Mouse (Mus musculus) neural tube, embryonic 11.5 days (tissue): ENCODE measurements around the gene Hras. TPM values are rescaled to one million over a fixed set of nuclear protein-coding genes. Genes with fewer than 3 reads are reported as not detected.

ENCODE experiments used
- ATAC-seq: fragments of 200-750 bp; cut with Nextera tagmentation; 2 replicates; pipeline ENCODE4 v1.8.0; 2017; ENCODE audit warnings: moderate number of reproducible peaks, mild to moderate bottlenecking, moderate TSS enrichment, moderate library complexity; ENCODE audit not compliant: insufficient read depth, low FRiP score, low TSS enrichment
- DNase-seq: peaks from one replicate; pipeline ENCODE4 v3.0.0-alpha.2; 2015; ENCODE audit warnings: low spot score
- H3K27ac ChIP-seq: fragments of 300-500 bp; sonication (generic); 2 replicates; pipeline ENCODE4 v1.5.1; 2014; ENCODE audit warnings: low read depth, mild to moderate bottlenecking, low read length
- H3K27me3 ChIP-seq: fragments of 300-500 bp; sonication (generic); 2 replicates; pipeline ENCODE4 v1.6.1; 2014; ENCODE audit warnings: mild to moderate bottlenecking, low read length, mixed read lengths; ENCODE audit not compliant: control insufficient read depth, insufficient read depth
- H3K36me3 ChIP-seq: fragments of 300-500 bp; sonication (generic); 2 replicates; pipeline ENCODE4 v1.6.1; 2014; ENCODE audit warnings: mild to moderate bottlenecking, low read length, moderate library complexity, mixed read lengths; ENCODE audit not compliant: control insufficient read depth, insufficient read depth
- H3K4me1 ChIP-seq: fragments of 300-500 bp; sonication (generic); 2 replicates; pipeline ENCODE4 v1.6.1; 2014; ENCODE audit warnings: low read length, mixed read lengths; ENCODE audit not compliant: control insufficient read depth, insufficient read depth
- H3K4me2 ChIP-seq: fragments of 300-500 bp; sonication (generic); 2 replicates; pipeline ENCODE4 v1.6.1; 2014; ENCODE audit warnings: low read depth, mild to moderate bottlenecking, moderate library complexity
- H3K4me3 ChIP-seq: fragments of 300-500 bp; sonication (generic); 2 replicates; pipeline ENCODE4 v1.5.1; 2014; ENCODE audit warnings: low read depth, low read length
- H3K9ac ChIP-seq: fragments of 300-500 bp; sonication (generic); 2 replicates; pipeline ENCODE4 v1.6.1; 2014; ENCODE audit warnings: mild to moderate bottlenecking, low read length
- H3K9me3 ChIP-seq: fragments of 300-500 bp; sonication (generic); 2 replicates; pipeline ENCODE4 v1.6.1; 2016; ENCODE audit warnings: low read length; ENCODE audit not compliant: control insufficient read depth
- WGBS: fragments of 180-500 bp; shearing (Covaris S2); extraction: QIAGEN DNeasy Blood & Tissue Kit; methylation state at CpG from one replicate; pipeline ENCODE4 v1.1.7; 2014; 5-methylcytosine and 5-hydroxymethylcytosine counted together
- polyA plus RNA-seq: library from polyadenylated mRNA; unstranded; fragments of >200 nt; fragmentation: Nextera tagmentation; extraction: Ambion mirVana; gene quantifications from 2 replicates; pipeline ENCODE4 v1.2.1, GENCODE M21; 2014

Hras gene
- polyA plus RNA-seq, 1 experiment from 2014 or later: 122 TPM

DNA sequence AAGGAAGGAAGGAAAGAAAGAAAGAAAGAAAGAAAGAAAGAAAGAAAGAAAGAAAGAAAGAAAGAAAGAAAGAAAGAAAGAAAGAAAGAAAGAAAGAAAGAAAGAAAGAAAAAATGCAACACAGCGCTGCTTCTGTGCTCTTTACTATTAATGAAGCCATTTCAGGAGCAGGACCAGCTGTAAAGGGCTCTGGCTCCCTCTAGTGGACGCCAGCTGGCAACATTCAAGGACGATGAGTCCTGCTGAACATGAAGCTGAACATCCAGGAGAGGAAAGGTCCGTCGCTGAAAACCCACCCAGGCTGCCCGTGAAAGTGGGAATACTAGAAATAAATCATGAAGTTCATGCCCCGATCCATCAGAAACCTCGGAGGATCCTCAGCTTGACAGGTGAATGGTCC lies 17.6 kb downstream of the Hras start:
- H3K4me3 ChIP-seq: no peak overlapping the region
- no peaks in the 10 kb centered on the region for H3K27me3 ChIP-seq
- H3K9ac ChIP-seq: no peak overlapping the region
- peaks cover 6% of the 10 kb centered on the region for H3K4me1 ChIP-seq
- ATAC-seq (no peak), DNase-seq (peak; percentile 86)
- H3K27ac ChIP-seq: no peak overlapping the region
- H3K4me2 ChIP-seq: no peak overlapping the region
- 3% methylated on average over 8 of the region's 8 CpGs for WGBS
- H3K9me3 ChIP-seq: no peaks in the 10 kb centered on the region
- no peaks in the 10 kb centered on the region for H3K36me3 ChIP-seq

DNA sequence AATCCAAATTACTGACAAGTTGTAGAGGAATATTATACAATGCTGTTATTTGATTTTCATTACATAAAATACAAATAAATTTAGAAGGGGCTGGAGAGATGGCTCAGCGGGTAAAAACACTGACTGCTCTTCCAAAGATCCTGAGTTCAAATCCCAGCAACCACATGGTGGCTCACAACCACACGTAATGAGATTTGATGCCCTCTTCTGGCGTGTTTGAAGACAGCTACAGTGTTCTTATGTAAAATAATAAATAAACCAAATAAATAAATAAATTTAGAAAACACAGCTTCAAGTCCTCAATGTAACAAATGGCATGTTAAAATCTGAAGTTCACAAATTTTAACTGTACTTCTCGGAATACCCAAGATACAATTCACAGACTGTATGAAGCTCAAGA lies 18.7 kb downstream of the Hras start:
- ATAC-seq (no peak), DNase-seq (peak; percentile 3)
- 84% methylated on average over 4 of the region's 4 CpGs for WGBS
- Histone ChIP-seq H3K27me3 (no peaks in the 10 kb centered on the region), H3K4me3 (no peak overlapping the region), H3K9ac (no peak overlapping the region), H3K9me3 (no peaks in the 10 kb centered on the region), H3K4me2 (no peak overlapping the region), H3K27ac (no peak overlapping the region), H3K36me3 (no peaks in the 10 kb centered on the region), H3K4me1 (peaks cover 6% of the 10 kb centered on the region)

DNA sequence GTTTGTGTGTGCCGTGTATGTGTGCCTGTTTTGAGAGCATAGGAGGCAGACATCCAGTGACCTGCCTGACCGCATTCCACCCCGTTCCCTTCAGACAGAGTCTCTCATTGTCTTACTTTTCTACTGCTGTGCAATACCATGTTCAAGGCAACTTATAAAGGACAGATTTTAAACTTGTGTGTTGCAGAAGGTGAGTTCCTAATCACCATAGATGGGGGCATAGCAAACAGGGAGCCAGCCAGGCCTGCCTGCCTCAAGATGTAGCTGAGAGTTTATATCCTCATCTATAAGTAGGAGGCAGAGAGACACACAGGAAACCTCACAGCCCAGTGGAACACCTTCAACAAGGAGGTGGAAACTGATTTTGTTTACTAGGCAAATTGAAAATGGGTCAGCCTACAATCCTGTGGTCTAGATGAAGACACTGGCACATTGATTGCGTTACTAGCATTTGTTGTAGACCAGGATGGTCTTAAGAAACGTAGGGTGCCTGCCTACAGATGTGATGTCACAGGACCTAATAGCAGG lies 20.4 kb downstream of the Hras start:
- Histone ChIP-seq H3K9me3 (no peaks in the 10 kb centered on the region), H3K36me3 (no peaks in the 10 kb centered on the region), H3K4me3 (0 out of 2 replicates have a peak overlapping the region, but pooled peaks have one; percentile 36), H3K27ac (no peak overlapping the region), H3K9ac (peak overlapping the region; percentile 47), H3K4me2 (peak overlapping the region; percentile 60), H3K27me3 (no peaks in the 10 kb centered on the region), H3K4me1 (peaks cover 9% of the 10 kb centered on the region)
- 87% methylated on average over 5 of the region's 5 CpGs for WGBS
- DNase-seq: peak; percentile 3
- no peak for ATAC-seq

DNA sequence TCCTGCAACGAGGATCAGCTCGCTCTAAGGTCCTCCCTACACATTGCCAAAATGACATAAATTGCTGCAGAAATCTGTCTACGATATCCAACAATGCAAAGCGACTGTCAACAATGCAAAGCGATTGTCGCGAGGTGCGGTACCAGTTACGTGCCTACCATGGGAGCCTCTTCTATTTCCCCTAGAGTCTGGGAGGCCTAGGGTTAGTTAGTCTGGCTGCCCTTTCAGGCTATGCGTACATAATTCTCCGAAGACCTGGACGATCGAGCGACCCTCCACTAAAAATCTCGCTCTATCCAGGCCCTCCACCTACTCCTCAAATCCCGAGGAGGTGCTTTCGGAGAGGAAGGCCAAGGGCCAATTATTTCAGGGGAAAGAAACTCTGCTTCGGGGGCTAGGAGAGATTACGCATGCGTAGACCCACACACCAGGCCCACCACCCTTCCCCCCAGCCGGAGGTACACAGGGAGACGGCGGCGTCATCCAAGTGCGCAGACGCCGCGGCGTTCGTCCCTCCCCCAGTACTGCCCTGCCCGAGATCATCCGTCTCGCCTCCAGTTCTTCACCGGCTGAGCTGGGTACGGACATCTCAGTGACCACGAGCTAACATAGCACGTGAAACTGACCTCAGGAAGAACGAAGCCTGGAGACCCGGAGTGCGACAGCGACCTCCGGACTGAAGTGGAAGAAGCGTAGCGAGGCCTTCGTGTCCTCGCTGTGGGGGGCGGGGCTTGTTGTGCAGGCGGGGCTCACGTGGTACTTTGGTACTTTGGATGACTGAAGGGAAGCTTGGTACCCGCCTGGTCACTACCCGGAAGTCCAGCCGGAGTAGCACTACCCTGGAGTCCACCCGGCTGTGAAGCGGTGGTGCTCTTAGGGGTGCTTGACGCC lies 21.4 kb downstream of the Hras start, which contains the start of gene Rnh1:
Gene Rnh1, minus strand, starts transcription at position 742 of the 891 bp plus-strand sequence.
- ATAC-seq (peak; percentile 97), DNase-seq (peak; percentile 96)
- no peaks in the 10 kb centered on the region for H3K36me3 ChIP-seq
- no peaks in the 10 kb centered on the region for H3K27me3 ChIP-seq
- H3K9me3 ChIP-seq: no peaks in the 10 kb centered on the region
- peak within 1 kb of the TSS; percentile 79 for H3K27ac ChIP-seq
- WGBS: 4% methylated on average over 55 of the region's 55 CpGs
- H3K9ac ChIP-seq: peak within 1 kb of the TSS; percentile 47
- peak within 1 kb of the TSS; percentile 36 for H3K4me3 ChIP-seq
- H3K4me2 ChIP-seq: peak within 1 kb of the TSS; percentile 60
- peaks cover 17% of the 10 kb centered on the region for H3K4me1 ChIP-seq

DNA sequence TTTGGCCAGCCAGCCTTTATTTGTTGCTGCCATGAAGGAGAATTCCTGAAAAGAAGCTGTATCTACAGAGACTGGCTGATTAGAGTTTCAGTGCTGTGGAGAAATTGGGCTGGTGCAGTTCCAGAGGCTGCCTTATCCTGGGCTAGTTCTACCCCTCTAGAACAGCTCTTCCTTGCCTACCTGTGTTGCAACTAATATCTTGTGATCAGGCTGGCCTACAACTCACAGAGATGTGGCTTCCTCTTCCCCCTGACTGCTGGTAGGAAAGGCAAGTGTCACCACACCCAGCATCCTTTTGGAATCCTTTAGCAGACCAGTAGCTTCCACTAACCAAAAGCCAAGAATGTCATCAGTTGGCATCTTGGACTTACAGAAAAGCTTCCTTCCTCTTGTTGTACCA lies 23.9 kb downstream of the Hras start:
- no peak for DNase-seq
- H3K27me3 ChIP-seq: no peaks in the 10 kb centered on the region
- no peak overlapping the region for H3K4me3 ChIP-seq
- H3K27ac ChIP-seq: no peak overlapping the region
- no peaks in the 10 kb centered on the region for H3K9me3 ChIP-seq
- H3K4me2 ChIP-seq: no peak overlapping the region
- no peak for ATAC-seq
- no peak overlapping the region for H3K9ac ChIP-seq
- peaks cover 17% of the 10 kb centered on the region for H3K4me1 ChIP-seq
- H3K36me3 ChIP-seq: no peaks in the 10 kb centered on the region

DNA sequence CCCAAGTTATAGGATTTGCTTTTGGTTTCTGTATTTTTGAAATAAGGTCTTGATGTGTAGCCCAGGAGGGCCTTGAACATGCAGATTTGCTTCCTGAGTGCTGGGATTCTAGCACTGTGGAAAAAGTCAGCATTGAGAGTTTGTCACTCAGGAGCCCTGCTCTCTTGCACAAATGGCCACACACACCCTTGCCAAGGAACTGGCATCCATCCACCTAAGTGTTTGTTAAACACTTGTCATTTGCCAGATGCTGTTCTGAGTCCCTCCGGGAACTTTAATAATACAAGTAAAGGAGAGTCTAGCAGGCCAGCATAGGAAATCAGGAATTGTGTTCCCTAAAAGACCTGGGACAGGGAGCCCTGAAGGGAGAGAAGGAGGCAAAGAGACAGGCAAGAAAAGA lies 24.5 kb downstream of the Hras start:
- no peak overlapping the region for H3K27ac ChIP-seq

DNA sequence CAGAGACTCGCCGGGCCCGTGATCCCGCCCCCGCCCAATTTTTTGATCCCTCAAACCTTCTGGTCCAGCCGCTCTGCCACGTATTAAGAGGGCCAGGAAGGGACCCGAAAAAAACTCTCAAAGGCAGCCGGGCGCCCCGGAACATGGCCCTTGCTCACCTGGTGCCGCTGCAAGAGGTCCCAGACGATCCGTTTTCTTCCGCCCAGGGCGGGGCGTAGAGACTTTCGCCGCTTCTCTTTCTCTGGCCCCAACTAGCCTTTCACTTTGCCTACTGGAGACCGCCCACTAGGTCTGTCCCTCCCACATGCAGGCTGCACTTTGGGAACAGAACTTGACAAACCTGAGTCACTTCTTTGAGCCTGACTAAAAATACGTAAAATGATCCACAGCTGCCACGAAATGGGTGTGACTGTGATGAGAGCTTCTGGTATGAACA lies 25.3 kb downstream of the Hras start:
- Histone ChIP-seq H3K27me3 (no peaks in the 10 kb centered on the region), H3K4me3 (peak overlapping the region; percentile 26), H3K27ac (no peak overlapping the region), H3K9ac (peak overlapping the region; percentile 59), H3K4me1 (peaks cover 17% of the 10 kb centered on the region), H3K4me2 (peak overlapping the region; percentile 47), H3K9me3 (no peaks in the 10 kb centered on the region), H3K36me3 (no peaks in the 10 kb centered on the region)
- ATAC-seq (no peak), DNase-seq (peak; percentile 24)
- 7% methylated on average over 22 of the region's 22 CpGs for WGBS

More for the DNA sequence above, 24.5 kb downstream of the Hras start:
- DNase-seq (no peak), ATAC-seq (no peak)
- Histone ChIP-seq H3K9ac (no peak overlapping the region), H3K9me3 (no peaks in the 10 kb centered on the region), H3K4me1 (peaks cover 17% of the 10 kb centered on the region), H3K4me2 (no peak overlapping the region), H3K36me3 (no peaks in the 10 kb centered on the region), H3K4me3 (no peak overlapping the region), H3K27me3 (no peaks in the 10 kb centered on the region)
- WGBS: 81% methylated on average over 1 of the region's 1 CpGs

DNA sequence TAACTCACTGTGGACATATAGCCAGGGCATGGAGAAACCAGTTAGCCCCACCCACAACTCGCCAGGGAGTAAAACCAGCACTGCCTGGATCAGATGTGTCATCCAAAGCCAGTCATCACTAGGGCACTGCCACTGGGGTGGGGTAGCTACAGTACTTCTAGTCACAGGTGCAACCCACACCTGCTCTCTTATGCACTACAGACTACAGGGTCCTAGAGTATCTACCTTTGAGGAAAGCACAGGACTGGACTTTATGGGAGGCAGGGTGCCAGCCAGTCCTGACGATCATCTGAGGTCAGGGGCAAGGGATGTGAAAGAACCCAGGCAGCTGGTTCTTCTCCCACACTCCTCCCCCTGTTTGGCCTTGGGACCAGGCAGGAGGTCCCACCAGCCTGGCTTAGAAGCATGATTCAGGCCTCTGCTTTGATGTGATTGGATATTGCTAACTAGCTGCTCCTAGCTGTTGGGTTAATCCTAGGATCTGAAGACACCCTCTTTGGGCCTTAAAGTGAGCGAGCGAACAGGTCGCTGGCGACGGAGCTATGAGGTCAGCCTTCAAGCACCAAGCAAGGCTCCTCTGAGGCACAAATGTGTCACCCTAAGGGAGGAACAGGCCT lies 25.8 kb downstream of the Hras start:
- no peak for DNase-seq
- no peak for ATAC-seq
- Histone ChIP-seq H3K27me3 (no peaks in the 10 kb centered on the region), H3K9ac (peak overlapping the region; percentile 59), H3K36me3 (no peaks in the 10 kb centered on the region; the same call in 1 of the 2 replicates), H3K27ac (no peak overlapping the region), H3K9me3 (no peaks in the 10 kb centered on the region), H3K4me1 (peaks cover 14% of the 10 kb centered on the region), H3K4me2 (peak overlapping the region; percentile 47), H3K4me3 (peak overlapping the region; percentile 26)
- WGBS: 23% methylated on average over 7 of the region's 7 CpGs
